Mouse (Mus musculus): ENCODE results near the gene Ick.

The Ick gene

DNA sequence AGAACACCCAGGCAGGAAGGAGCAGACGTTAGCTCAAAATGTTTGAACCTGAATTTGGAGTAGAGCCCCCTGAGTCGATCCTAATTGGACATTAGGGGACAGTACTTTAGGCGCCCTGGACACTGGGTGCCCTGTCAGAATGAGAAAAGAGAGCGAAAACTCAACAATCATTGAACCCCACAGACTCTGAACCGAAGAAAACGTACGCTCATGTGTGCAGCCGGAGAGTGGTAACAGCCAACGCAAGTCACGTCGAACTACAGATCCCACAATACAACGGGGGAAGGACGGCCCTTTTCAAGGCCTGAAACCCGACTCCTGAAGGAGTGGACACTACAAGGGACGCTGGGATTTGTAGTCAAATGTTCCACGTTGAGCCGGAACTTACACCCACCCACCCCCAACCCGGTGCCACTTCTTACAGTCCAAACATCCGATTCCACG is at the start of gene Ick, which contains the start of gene Fbxo9:
Ick (plus strand) TSS at position 397 of the 444 bp plus-strand sequence.
Fbxo9 (minus strand) TSS at position 270 of the 444 bp plus-strand sequence.
- under 1% methylated on average over 20 of the region's 20 CpGs for WGBS

DNA sequence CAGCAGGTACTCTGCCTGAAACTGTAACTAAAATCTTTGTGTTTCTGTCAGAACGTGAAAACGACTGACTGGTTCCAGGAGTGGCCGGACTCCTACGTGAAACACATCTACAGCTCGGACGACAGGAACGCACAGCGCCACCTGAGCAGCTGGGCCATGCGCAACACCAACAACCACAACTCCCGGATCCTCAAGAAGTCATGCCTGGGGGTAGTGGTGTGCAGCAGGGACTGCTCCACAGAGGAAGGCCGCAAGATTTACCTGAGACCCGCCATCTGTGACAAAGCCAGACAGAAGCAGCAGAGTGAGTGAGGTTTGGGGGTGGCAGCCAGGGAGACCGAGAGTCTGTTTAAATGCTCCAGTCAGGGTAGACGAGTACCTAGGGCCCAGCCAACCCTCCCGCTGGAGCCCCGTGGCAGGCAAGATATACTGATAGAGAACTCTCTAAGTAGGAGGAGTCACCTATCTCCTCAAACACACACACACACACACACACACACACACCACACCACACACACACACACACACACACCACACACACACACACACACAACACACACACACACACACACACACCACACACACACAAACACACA is 49.4 kb upstream of the Ick start:
- WGBS: 88% methylated on average over 16 of the region's 16 CpGs

DNA sequence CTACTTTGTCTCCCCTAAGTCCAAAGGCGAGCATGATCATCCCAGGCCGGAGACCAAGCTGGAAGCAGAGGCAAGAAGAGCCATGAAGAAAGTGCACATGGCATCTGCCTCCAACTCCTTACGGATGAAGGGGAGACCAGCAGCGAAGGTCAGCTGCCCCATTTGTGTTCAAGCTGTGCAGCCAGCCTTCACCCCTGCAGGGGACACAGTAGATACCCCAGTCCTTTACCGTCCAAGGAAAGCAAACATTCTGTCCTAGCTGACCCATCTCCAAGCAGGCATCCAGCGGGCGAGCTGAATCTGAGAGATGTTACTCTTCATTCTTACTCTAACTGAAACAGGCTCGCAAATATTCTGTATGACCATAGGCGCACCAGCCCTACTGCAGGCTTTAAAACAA is 46.6 kb upstream of the Ick start:
- WGBS: 90% methylated on average over 9 of the region's 9 CpGs

DNA sequence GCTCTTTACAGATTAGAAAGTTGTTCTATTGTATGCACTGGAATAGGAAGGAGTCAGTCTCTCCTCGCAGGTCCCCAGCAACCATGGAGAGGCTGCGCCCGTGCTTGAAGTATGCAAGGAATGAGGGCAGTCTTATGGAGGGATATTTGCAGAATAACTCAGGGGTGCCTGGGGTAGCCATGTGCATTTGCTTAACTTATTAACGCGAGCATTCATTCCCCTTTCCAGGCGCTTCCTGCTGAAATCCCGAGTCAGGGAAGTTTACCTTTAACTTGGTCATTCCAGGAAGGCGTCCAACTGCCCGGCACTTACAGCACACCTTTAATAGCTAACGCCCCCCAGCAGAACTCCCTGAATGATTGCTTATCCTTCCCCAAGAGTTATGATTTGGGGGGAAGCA is 44.9 kb upstream of the Ick start:
- WGBS: 83% methylated on average over 10 of the region's 10 CpGs

DNA sequence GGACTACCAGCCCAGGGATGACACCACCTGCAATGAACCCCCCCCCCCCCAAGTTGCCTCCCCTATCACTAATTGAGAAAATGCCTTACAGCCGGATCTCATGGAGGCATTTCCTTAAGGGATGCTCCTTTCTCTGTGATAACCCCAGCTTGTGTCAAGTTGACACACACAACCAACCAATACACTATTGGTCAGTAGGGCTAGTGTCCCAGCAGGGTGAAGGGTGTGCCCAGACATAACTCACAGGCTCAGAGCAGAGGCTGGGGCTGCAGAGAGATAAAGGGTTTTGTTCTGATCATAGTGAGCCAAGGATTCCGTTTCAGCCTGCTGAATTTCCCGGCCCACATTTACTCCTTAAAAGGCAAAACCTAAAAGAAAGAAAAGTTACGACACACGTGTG is 38.5 kb upstream of the Ick start:
- 67% methylated on average over 5 of the region's 5 CpGs for WGBS

DNA sequence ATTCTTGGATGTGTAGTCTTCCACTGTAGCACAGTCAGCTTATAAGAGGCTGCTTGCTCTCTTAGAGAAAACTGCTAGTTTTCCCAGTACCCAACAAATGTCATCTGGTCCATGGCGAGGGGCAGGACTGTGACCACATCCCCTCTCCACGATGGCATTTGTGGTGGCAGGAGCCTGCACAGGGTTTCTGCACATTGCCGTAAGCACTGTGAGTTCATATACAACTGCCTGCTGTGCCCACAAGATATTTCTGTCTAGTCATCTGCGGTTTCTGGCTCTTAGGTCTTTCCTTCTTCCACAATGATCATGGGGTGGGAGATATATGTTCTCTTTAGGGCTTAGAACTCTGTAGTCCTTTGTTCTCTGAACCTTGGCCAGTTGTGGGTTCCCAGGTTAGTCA is 37.4 kb upstream of the Ick start:
- 94% methylated on average over 4 of the region's 4 CpGs for WGBS

DNA sequence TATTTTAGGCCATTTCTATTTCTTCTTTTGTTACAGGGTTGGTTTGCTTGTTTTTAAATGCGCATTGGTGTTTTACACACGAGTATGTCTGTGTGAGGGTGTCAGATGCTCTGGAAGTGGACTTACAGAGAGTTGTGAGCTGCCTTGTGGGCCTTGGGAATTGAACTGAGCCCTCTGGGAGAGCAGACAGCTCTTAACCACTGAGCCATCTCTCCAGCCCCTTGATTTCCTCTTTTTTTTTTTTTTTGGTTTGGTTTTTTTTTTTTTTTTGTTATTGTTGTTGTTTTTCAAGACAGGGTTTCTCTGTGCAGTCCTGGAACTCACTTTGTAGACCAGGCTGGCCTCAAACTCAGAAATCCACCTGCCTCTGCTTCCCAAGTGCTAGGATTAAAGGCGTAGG is 35.7 kb upstream of the Ick start:
- WGBS: 82% methylated on average over 3 of the region's 3 CpGs

DNA sequence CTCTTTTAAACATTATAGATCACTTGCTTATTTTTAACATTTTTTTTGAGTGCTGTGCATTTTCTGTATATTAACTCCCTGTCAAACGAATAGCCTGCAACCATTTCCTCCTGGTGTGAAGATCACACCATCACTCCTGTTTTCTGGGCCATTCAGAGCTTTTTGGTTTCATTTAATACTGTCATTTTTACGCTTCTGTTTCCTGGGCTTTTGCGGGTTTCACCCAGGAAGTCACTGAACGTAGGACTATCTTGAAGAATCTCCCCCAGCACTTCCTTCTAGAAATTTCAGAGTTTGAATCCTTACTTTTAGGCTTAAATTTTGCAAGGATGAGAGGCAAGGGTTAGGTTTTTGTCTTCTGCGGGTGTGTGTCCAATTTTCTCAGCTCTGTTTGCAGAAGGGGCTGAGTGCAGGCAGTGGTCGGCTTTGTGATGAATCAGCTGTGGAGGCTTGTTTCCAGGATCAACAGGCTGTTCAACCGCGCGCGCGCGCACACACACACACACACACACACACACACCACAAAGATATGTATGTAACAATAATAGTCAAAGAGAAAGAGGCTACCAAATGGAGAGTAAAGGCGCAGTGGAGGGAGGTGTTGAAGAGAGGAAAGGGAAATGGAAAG is 35.2 kb upstream of the Ick start:
- 87% methylated on average over 13 of the region's 13 CpGs for WGBS

DNA sequence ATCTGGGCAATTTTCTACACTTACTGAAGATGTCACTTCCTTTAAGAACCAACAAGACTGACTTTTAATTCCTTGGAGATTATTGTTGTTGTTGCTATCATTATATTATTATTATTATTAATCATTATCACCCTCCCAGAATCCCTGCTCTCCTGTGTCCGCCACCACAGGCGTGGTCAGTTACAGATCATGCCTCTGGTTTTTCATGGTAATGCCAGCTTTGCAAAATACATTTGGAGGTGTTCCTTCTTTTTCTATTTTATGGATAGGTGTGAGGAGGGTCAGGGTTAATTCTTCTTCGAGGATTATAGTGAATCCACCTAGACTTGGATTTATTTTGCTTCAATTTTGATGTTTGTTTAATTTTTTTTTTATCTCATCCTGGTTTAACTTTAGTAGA is 33.7 kb upstream of the Ick start:
- 94% methylated on average over 3 of the region's 3 CpGs for WGBS

DNA sequence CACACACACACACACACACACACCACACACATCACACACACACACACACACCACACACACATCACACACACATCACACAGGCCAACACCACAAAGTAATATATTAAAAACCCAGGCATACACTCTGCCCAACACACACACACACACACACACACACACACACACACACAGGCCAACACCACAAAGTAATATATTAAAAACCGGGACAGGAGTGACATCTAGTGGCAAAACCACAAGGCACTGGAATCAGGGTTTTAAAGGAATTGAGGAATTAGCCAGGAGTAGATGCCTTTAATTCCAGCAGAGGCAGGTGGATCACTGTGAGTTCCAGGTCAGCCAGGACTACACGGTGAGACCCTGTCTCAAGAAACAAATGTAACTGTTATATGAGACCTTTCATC is 30.8 kb upstream of the Ick start:
- WGBS: 31% methylated on average over 2 of the region's 2 CpGs

DNA sequence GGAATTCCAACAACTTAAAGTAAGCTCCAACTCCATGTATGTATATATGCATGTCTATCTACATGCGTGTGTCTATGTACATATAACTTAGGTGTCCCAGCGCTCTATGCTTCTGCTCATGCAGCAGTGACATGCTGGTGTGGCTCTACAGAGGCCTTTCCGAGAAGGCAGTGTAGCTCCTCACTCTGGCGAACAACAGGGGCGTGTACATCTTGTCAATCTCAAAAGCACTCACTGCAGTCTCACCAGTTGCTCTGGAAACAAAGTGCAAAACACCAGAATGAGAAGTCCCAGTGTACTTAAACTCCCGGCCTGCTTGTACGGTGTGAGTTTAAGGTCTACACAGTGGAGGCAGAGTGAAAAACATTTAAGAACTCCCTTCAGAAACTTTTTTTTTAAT is 27.2 kb upstream of the Ick start:
- WGBS: 84% methylated on average over 7 of the region's 7 CpGs

DNA sequence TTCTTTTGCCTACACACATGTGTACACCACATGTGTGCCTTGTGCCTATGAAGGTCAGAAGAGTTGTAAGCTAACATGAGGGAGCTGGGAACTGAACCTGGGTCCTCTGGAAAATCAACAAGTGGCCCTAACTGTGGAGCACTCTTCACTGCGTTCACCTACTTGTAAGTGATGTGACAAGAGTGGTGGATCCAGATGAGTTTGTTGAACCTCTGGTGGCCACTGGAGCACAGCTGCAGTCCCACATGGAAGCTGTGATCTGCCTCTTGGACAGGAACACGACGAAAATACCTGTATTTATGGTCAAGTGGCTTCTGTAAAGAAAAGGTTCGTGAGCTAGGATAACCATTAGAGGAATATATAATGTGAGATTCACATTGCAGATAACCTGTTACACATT is 24.7 kb upstream of the Ick start:
- WGBS: 91% methylated on average over 4 of the region's 4 CpGs

DNA sequence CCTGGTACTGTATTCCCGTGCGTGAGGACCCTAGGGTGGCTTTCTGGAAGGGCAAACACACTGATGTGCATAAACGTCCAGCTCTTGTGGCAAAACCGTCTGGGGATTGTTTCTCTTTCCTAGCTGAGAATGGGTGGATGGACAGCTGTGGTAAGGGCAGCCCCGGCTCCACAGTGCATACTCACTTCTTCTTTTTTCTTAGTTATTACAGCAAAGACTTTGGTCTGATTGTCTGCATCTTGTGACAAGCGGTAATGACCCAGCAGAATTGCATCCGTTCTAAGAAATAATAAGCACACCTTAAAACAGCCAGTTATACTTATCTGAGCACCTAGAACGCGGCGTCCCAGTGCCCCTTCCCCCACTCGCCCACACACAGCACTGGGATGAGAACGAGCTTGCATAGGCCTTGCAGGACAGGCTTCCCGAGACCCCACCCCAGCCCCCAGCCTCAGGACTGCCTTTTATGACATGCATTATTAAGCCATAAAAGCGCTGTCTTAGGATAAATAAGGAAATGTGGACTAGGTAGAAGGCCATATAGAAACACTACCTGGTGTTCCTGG is 23.2 kb upstream of the Ick start:
- WGBS: 85% methylated on average over 14 of the region's 14 CpGs

DNA sequence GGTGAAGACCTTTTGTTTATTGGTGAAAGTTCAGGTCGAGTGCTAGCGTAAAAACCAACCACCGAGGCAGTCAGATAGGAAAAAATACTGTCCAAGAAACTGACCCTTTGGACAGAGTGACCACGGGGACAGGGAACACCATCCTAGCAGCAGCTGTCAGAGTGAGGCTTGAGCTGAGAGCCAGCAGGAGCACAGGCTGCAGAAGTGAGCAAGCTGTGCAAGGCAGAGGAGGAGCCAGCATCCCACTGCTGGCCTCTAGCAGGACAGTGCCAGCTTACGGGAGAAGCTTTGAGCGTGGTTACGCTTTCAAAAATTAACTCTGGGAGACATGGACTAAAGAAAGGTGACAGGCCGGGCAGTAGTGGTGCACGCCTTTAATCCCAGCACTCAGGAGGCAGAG is 21.2 kb upstream of the Ick start:
- 91% methylated on average over 9 of the region's 9 CpGs for WGBS

DNA sequence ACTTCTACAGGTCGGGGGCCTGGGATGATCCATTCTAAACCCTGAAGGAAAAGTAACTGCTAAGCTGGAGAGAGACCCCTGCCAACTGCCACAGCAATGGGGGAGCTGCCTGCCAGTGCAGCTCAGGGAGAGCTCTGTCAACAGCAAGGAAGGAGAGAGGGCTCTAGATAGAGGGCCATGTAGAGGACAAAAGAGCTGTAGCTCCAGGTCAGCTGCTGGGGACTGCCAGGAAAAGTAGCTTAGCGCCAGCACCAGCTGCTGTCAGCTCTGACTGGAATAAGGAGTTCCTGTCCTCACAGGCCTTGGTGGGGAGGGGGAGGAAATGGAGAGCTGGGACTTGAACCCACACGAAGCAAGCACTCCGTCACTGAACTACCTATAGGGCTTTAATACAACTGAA is 20.5 kb upstream of the Ick start:
- 68% methylated on average over 4 of the region's 4 CpGs for WGBS

DNA sequence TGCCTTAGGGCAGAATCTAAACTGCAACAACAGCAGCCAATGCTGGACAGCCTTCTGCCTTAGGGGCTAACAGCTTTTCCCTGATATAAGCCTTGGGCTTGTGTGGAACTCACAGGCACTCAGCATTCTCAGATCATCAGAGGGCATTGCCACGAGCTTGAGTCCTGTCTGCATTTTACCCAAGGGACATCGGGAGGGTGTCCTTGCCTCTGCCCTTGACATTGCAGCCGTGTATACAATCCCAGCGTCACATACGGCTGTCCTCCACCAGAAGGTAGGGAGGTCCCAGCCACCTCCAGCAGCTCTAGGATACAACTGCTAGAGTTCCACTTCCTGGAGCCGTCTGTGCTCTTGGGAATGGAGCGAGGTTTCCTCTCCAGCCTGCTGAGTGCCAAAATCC is 20.0 kb upstream of the Ick start:
- 59% methylated on average over 7 of the region's 7 CpGs for WGBS

DNA sequence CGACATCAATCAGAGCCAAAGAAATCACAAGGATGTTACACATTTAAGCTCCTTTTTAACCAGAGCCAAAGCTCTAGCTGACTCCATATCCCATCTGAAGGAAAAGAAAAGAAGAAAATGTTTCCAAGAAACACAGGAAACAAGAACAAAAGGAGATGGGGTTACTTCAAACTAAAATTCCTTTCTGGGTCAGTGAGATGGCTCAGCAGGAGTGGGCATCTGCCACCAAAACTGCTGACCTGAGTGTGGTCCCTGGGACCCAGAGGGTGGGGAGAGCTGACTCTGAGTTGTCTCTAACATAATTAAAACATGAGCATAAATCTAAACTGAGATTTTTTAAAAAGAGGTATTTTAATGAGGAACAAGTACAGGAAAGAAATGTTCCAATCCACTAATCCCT is 19.1 kb upstream of the Ick start:
- 30% methylated on average over 1 of the region's 1 CpGs for WGBS

DNA sequence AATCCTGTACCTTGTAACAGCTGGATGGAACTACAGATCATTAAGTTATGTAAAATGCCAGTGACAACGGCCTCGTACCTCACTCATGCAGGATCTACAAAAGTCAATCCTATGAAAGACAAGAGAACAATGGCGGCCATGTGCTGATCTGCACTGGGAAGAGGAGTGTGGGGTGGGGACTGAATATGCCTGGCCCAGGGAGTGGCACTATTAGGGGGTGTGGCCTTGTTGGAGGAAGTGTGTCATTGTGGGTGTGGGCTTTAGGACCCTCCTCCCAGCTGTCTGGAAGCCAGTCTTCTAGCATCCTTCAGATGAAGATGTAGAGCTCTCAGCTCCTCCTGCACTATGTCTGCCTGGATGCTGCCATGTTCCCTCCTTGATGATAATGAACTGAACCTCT is 18.4 kb upstream of the Ick start:
- WGBS: 94% methylated on average over 3 of the region's 3 CpGs

DNA sequence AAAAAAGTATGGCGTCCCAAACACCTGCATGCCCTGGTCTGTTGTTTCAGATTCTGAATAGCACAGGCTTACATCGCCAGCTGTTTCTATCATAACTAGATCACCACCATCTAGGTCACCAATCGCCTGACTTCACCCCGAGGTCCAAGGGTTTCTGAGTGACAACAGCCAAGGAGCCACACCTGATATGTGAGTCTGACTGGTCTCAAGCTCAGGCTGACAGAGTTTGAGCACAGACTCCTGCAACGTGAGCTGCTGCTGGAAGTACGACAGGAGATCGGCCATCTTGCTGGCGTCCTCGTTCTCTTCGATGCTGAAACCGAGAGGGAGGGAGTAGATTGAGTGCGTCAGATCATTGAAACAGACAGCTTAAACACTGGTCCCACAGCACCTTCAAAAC is 13.3 kb upstream of the Ick start:
- WGBS: 92% methylated on average over 12 of the region's 12 CpGs

DNA sequence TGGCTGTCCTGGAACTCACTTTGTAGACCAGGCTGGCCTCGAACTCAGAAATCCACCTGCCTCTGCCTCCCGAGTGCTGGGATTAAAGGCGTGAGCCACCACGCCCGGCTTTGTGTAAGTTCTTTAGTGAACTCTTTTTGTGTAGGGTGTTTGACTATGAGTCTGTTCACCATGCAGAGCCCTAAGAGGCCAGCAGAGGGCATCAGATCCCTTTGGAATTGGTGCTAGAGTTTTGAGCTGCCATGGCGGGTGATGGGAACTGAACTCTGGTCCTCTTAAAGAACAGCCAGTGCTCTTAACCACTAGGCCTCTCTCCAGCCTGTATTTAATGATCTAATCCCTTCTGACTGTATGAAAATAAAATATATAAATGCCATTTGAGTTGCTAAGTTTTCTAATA is 12.6 kb upstream of the Ick start:
- WGBS: 98% methylated on average over 6 of the region's 6 CpGs

DNA sequence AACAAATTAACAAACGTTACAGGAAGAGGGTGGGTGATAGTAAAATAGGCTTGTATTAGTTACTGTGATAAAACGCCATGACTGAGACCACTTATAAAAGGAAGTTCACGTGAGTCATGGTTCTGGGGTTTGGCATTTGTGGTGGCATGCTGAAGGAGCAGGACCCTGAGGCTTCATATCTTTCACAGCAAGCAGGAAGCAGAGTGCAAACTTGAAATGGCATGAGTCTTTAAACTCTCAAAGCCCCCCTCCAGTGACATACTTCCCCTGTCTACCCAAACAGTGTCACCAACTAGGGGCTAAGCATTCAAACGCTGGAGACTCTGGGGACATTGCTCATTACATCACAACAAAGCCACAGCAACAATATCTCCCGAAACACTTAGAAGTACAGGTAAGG is 8.0 kb upstream of the Ick start:
- 75% methylated on average over 5 of the region's 5 CpGs for WGBS

DNA sequence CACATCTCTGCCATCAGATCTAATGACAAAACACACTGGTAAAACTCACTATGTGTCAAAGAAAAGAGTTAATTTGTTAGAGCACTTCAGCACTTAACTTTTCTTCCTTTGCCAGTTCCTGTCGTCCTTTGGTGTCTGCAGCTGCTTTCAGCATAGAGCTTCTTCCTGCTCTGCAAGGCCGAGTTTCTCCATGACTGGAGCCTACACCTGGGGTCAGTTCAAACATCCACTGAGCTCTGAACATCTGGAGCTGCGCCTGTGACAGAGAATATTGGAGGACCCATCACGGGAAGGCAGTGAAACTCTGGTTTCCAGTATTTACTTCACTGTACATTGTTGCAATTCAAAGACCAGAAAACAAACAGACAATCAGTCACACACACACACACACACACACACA is 7.6 kb upstream of the Ick start:
- 60% methylated on average over 4 of the region's 4 CpGs for WGBS

DNA sequence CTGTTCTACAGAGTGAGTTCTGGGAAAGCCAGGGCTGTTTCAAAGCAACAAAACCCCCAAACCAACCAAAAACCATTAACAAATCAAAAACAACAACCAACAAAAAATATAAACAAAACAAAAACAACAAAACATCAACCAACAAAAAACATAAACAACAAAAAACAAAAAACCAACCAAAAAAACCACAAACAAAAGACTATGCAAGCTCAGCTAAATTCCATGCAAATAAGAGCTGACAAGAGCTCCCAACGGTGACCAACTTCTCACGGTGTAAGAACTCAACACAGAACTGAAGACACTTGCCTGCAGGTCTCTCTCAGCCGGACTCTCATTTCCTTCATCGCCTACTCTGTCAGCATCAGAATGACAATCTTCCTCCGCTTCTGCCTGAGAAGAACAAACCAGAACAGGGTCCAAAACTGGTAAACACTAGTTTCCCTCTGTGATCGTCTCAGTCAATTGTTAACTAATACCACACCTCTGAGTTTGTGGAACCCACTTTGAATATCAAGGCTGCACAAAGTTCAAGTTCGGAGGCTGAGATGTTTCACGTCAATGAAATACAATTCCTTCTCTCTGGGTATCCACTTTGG is 4.9 kb upstream of the Ick start:
- 82% methylated on average over 8 of the region's 8 CpGs for WGBS

Measured in cerebral cortex, adult 2 months (tissue).